Mouse (Mus musculus): ENCODE measurements around the gene Zscan22.
A peak's percentile ranks its signal among the peaks of the same experiment; 100 is the strongest.
"Not testable (repeated sequence)": the region's sequence is repeated elsewhere in the genome, so short reads cannot be mapped to it uniquely, and the experiment has no call there.

Zscan22 gene

DNA sequence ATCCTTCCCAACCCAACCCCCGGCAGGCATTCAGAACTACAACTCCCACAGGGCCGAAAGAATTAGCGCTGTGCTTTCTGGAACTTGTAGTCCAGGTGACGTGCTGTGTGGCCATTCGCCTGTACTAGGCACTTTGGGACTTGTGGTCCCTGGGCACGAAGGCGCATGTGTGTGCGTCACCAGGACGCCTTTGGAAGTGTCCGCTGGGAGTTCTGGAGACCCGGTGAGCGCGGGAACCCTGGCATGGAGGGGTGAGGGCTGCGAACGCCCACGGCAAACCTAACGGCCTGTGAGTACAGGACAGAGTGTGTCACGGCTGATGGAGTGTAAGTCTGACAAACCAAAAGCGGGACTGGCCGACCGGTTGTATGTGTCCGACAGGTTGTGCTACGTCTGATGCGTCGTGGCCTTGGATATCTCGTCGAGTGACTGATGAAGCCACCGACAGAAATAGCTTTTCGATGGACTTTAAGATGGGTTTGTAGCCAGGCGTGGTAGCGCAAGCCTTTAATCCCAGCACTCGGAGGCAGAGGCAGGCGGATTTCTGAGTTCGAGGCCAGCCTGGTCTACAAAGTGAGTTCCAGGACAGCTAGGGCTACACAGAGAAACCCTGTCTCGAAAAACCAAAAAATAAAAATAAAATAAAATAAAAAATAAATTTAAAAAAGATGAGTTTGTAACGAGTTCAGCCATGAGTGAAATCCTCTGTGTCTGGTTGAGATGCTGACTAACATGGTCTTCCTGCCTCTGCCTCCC lies at the start of gene Zscan22:
Gene Zscan22 (plus strand): TSS at position 161 of the 756 bp plus-strand sequence.
- DNase-seq (ENCODE audit: low read depth), result peak; percentile 96

DNA sequence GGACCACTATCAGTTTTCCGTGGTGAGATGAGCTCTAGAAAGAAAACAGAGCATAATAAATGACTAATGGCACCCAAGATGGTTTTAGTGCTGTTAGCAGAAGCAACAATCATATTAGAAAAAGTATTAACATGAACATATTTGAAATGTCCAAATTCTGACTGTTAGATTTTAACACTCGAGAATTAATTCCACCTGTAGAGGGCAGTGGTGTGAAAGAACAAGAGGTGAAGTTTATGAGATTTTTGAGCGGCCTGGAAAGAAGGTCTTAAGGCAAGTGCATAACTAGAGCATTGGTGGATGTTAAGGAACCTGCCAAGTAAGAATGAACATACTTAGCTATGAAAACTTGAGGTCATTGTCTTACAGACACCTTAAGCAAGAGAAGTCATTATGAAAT lies 23.3 kb upstream of the Zscan22 start:
- DNase-seq (ENCODE audit: low read depth), result peak; percentile 78

DNA sequence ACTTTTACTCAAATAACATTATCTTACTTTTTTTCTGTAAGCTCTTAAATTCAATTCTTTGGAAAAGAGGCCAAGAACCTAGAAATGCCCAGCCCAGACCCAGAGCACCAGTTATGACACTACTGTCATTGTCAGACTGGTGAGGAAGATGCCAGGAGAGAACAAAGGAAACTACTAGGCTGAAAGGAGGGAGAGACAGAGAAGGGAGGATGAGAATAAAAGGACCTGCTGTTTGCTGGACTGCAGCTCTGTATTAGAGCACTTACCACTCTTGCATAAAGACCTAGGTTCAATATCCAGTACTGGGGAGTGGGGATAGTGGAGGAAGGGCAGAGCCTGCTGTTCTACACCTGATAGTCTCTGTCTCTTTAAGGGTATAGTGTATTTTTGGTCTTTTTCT lies 17.6 kb upstream of the Zscan22 start:
- DNase-seq (ENCODE audit: low read depth), result no peak

DNA sequence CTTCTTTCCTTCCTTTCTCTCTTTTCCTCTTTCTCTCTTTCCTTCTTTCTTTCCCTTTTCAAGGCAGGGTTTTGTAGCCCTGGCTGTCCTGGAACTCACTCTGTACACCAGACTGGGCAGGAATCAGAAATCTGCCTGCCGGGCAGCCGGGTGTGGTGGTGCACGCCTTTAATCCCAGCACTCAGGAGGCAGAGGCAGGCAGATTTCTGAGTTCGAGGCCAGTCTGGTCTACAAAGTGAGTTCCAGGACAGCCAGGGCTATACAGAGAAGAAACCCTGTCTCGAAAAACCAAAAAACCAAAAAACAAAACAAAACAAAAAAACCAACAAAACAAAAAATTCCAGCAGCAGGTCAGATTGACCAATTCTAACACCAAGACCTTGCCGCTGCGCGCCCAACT lies 17.1 kb upstream of the Zscan22 start:
- DNase-seq (ENCODE audit: low read depth), result not testable (repeated sequence)

DNA sequence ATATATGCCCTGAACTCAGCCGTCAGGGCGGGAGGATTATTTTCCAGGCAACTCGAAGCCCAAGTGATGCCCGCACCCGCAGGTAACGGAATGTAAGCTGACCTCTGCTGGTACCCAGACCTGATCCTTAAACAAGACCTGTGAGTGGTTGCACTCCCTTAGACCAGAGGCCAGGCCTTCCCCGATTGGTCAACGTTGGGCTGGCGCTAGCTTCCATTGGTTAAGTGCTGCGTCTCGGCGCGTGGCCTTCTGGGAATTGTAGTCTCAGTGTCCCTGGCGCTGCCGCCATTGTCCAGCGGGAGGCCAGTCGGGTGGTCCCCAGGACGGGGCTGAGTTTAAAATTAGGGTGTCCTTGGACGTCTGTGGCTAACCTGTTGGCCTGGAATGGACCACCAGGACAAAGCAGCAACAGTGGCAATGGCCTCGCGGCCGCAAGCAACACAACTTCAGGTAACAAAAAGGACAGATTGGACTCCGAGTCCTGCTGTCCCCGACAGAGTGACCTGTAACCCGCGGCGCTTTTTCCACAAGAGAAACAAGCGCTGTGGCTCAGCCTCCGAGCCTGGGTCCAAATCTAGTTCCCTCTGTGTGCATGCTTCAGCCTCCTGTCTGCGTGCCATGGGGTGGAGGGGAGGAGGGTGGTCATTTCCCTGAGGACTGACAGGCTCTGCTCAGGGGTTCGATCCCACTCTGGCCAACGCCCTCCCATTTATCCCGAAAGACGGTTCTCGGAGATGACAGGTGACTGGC lies 16.5 kb upstream of the Zscan22 start, which contains the start of gene Zfp128:
Gene Zfp128 (plus strand): TSS at position 267 of the 750 bp plus-strand sequence.
- peak; percentile 96 for DNase-seq (ENCODE audit: low read depth)

DNA sequence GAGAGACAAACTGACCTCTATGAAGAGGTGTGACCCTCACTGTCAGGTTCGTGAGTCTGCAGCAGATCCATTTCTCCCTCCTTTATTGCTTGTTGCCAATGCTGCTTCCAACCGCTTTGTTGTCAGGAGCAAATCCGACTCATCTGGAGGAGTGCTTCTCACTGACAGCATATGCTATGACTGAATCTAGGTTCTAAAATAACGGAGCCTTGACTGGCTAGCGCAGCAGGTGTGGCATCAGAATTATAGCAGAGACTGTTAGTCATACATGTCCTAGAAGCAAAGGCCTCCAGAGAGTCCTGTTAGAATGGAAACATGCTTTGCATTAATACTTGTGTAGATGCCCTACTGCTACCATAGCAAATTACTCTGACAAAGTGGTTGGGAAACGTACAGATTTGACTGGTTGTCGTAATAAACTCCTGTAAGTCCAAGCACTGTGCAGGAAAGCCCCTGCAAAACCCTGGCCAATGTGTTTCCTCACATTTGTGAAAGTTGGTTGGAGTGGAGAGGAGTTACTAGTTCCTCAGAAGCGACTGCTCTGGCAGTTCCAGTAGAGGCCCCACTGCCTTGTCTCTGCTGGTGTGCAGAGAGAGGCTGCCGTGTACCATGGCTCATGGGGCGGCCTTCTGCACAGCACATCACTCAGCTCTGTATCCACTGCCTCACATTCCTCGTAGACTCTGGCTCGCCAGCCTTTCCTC lies 10.9 kb upstream of the Zscan22 start:
- DNase-seq (ENCODE audit: low read depth), result no peak

DNA sequence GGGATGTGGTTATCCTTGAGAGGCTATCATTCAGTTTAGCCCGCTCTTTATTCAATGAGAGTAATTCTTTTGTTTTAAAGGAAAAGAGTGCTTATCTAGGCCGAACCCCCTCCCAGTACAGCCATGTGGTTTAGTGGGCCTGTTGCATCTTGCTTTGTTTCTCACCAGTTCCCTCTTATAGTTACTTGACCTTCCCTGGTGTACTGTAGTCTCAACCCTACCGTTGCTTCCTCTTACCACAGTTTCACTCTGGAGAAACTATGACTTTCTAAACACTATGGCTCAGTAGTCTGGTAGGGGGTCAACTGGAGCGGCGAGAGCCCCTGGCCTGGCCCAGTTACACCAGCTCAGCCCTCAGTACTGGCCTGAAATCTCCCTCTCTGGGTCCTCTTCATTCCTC lies 10.0 kb upstream of the Zscan22 start:
- no peak for DNase-seq (ENCODE audit: low read depth)

DNA sequence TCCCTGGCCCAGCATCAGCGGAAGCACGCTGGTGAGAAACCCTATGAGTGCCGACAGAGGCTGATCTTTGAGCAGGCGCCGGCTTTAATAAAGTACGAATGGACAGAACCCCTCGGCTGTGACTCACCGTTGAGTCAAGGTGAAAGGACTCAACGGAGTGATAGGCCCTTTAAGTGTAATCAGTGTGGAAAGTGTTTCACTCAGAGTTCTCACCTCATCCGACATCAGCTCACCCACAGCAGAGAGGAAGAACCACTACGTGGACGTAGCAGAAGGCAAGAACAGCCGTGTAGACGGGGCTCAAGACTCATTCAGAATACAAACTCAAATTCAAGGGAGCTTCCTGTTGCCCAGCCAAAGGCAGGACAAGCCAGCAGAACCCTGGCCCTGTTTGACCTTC lies 6.7 kb upstream of the Zscan22 start:
- DNase-seq (ENCODE audit: low read depth), result peak; percentile 25

DNA sequence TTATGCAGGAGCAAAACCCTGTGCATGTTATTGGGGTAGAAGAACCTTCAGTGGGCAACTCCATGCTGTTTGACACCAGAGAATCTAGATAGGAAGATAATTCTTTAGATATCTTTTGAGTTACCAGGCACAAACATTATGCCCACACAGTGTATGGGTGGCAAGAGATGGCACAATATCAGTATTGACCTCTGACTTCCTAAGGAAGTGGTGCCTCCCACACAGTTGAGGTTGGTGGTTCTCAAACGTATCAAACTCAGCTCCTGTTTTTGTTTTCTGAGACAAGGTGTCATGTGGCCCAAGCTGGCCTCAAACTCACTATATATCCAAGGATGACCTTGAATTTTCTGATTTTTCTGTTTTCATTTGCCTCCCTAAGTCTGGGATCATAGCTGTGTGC lies 6.3 kb upstream of the Zscan22 start:
- DNase-seq (ENCODE audit: low read depth), result peak; percentile 65

DNA sequence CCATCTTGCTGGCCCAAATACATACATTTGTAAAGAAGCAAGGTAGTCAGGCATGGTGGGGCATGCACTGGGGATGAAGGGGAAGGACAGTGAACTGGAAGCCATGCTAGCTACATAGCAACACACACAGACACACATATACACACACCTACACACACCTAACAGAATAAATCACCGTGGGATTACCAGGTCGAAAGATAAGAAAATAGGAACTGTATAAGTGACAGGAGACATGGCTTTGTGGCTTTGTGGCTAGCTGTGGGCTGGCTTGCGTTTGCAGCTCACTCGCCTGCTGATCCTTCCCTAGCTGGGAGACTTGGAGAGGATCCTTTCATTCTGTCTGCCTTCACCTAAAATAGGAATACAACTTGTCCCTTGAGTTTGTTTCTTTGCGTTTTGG lies 3.9 kb downstream of the Zscan22 start:
- no peak for DNase-seq (ENCODE audit: low read depth)

DNA sequence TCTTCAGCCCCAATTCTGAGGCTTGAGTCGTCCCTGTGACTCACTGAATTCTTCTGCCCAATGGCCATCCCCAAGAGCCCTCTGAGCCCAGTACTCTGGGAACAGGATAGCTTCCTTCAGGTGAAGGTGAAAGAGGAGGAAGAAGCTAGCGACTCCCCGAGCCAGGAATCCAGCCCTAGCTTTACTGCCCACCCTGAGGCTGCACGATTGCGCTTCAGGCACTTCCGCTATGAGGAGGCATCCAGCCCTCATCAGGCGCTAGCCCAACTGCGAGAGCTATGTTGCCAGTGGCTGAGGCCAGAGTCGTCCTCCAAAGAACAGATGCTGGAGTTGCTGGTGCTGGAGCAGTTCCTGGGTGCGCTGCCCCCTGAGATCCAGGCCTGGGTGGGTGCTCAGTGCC lies 6.0 kb downstream of the Zscan22 start:
- no peak for DNase-seq (ENCODE audit: low read depth)

DNA sequence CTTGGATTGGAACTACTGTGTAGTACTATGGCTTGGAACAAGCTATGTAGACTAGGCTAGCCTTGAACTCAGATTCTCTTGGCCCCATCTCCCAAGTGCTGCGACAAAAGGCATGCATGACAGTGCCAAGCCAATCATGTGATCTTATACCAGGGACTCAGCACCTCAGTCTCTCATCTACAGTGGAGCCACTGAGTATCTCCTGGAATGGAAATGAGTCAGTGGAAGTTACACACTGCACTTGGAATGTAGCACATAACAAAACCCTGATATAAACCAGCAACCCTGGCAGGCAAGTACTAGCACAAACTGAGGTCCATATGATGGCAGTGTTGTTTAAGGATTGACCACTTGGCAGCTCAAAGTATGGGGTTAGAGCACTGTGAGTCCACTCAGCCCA lies 7.5 kb downstream of the Zscan22 start:
- DNase-seq (ENCODE audit: low read depth), result no peak

DNA sequence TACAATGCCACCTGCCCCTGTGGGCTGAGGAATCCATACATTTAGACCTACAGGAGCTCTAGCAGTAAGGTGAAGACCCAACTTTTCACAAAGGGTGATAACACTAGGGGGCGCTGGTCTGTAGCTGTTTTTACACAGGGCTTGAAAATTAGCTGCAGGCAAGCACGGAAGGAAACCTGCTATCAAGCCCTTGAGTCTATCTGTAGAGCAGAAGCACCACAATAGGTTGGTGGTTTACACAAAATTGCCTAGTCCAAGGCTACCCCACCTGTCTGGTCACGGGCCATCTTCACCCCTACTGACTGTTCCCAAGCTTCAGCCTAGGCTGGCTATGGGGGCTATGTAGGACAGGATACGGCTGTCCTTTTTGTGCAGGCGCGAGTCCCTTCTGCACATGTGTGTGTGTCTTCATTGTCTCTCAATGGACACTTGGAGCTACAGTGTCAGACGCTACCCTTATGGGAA lies 11.9 kb downstream of the Zscan22 start:
- DNase-seq (ENCODE audit: low read depth), result peak; percentile 86

DNA sequence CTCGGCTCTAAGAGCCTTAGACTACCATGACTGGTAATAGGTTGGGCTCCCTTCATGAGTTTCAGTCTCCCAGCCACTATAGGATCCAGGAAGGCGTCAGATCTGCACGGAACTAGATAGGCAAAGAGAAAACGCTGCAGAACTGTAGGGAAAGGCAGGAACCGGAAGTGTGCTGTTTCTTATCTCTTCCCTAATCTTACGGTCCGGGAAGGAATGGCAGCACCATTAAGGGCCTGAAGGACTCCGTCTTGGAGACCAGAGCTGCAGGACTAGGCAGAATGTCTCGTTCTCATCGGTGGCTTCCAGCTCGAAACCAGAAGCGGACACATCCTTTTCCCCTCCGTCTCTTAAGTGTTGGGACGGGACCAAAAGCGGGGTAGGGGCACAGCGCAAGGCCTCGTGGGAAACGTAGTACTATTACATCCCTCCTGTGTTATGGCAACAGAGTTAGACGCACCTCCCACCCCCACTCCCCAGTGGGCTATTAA lies 12.6 kb downstream of the Zscan22 start:
- DNase-seq (ENCODE audit: low read depth), result peak; percentile 84

DNA sequence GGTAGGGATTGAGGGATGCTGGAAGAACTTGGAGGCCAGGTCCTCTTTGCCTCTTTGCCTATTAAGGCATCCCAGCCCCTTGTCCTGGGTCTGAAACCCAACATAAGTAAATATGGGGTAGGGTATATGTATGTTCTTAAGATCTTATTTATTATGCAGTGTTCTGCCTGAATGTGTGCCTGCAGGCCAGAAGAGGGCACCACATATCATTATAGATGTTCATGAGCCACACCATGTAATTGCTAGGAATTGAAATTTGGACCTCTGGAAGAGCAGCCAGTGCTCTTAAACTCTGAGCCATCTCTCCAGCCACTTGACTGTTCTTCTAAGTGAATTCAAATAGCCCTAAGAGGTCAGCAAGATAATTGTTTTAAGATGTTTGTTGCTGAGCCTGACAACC lies 15.9 kb downstream of the Zscan22 start:
- DNase-seq (ENCODE audit: low read depth), result peak; percentile 71

DNA sequence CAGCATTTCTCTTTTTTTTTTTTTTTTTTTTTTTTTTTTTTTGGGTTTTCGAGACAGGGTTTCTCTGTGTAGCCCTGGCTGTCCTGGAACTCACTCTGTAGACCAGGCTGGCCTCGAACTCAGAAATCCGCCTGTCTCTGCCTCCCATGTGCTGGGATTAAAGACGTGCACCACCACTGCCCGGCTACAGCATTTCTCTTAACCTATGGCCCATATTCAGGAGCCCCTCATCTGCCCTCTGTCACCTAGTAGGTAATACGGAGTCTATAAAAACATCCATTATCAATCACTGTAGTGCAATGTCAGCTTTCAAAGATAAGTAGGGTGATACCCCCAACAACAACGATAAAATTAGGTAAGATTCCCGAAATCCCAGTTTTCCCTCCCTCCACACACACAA lies 22.9 kb downstream of the Zscan22 start:
- not testable (repeated sequence) for DNase-seq (ENCODE audit: low read depth)

DNA sequence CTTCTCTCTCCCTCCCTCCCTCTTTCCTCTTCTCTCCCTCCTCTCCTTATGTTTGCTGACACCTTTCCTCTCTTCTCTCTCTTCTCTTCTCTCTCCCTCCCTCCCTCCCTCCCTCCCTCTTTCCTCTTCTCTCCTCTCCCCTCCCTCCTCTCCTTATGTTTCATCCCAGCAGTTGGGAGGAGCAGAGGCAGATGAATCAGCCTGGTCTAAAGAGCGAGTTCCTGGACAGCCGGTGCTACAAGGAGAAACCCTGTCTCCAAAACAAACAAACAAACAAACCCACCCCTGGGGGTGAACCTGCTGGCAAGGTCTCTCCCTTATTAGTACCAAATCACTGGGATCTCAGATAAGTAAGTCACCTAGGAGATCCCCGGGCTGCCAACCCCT lies 23.7 kb downstream of the Zscan22 start:
- no peak for DNase-seq (ENCODE audit: low read depth)

DNA sequence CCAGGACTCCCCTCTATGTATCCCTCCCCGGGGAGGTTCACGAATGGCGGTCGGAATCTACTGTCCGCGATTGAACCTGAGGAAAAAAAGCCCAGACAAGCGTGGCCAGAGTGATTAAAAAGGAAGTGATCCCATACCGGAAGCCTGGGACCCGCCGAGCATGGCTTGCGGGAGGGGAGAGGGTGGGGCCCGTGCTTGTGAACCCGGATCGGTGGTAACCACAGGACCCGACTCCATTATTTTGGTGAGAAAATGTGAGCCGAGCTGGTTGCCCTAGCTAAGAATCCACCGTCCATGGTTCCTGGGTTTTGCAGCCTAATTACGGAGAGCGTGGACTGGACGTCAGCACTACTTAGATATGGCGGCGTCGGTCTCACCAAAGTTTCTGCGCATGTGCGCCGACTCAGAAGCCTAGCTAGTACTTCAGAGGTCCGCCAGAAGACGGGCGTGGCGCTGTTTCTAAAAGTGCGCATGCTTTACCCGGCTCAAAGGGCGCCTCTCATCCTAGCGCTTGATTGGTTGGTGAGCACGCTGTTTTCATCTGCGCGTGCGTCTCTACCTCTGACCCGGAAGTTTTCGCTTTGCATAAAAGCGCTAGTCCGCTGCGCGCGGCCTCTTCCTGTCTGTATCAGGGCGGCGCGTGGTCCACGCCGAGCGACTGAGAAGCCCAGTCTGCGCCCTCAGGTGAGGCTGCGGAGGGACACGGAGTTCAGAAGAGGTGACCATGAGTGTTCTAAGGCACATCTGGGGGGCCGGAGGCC lies 24.3 kb downstream of the Zscan22 start, which contains the start of gene Rps5:
Gene Rps5 (plus strand): TSS at position 586 of the 761 bp plus-strand sequence.
- peak; percentile 99 for DNase-seq (ENCODE audit: low read depth)

DNA sequence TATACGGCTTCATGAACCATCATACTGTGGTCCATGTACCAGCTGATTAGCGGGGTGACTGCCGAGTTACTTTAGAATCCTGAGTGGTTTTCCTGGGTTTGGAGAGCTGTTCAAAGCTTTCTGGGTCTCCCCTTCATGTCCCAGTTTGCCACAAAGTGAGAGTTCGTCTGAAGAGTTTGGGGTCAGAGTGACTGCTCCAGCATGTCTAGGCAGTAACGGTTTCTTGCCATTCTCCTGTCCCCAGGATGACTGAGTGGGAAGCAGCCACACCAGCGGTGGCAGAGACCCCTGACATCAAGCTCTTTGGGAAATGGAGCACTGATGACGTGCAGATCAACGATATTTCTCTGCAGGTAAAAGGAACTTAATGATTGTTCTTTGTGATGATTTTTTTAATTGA lies 25.1 kb downstream of the Zscan22 start:
- no peak for DNase-seq (ENCODE audit: low read depth)

DNA sequence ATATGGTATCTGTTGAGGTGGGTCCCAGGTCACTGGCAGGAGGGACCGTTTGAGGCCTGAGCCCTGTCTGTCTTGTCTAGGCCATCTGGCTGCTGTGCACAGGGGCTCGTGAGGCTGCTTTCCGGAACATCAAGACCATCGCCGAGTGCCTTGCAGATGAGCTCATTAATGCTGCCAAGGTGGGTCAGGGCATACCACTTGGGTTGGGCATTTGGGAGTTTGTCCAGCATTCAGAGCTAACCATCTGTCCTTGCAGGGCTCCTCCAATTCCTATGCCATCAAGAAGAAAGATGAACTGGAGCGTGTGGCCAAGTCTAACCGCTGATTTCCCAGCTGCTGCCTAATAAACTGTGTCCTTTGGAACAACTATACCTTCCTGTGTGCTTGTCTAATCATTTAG lies 28.7 kb downstream of the Zscan22 start:
- DNase-seq (ENCODE audit: low read depth), result no peak

DNA sequence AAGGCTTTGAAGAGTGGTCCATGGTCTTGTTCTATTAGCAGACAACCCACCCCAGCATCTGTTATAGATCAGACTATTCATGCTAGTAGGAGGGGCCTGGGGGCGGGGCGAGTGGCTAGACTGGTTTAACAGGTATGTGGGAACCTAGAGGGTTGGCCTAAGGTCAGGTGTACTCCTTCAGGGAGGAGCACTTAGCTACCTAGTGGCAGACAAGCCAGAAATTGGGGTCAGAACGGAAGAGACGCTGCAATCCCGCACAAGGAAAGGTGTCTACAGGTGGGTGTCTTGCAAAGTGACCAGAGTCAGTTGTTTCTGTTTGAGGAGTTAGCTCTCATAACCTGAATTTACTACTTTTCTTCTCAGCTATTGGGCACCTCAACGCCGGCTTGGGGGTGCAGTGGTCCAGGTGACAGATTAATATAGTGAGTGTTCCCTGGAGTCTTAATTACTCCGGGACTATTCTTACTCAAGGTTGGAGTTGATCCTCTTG lies 29.6 kb downstream of the Zscan22 start, which contains the start of gene Rnf225:
Gene Rnf225 (plus strand): TSS at position 226 of the 490 bp plus-strand sequence.
- peak; percentile 40 for DNase-seq (ENCODE audit: low read depth)

Measured in 416B (cell line).